Mouse (Mus musculus) erythroblast, embryonic 14.5 days (primary cell): ENCODE measurements around the gene Tmem266.

ENCODE experiments used
- GATA1 ChIP-seq: IDR thresholded peaks from 2 replicates; pipeline ENCODE4 v1.6.1; 2012; ENCODE audit warnings: low read length, inconsistent platforms, mixed read lengths
- TAL1 ChIP-seq: IDR thresholded peaks from 3 replicates; pipeline ENCODE4 v1.6.1; 2012; ENCODE audit warnings: low read length, inconsistent platforms, mixed read lengths

DNA sequence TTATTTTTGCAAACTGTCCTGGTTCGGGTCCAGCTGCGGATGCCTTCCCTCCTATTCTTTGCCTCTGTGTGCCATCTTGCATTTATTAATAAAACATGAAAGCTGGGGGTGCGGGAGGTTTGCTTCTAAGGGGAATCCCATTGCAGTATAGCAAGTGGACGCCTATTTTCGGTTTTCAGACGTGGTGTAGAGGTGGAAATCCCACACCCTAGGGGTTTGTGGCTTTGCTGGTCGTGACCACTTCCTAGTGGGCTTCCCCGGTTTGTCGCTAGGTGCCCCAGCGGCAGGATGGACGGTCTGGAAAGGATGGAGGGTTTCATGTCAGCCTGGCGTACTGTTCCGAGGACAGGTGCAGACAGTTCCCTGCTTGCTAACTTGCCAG, 512 bp downstream of the Tmem266 start:
- TF ChIP-seq GATA1 (no peak), TAL1 (no peak)
